Mouse (Mus musculus): ENCODE data around the gene Eif4g1.

Gene Eif4g1

GRCm38 (mm10) chr16:20725321-20725720 lies 57.2 kb downstream of the Eif4g1 start:
- no peak for DNase-seq (ENCODE audit: low spot score in 2 of 2)

- no peak for DNase-seq (ENCODE audit: low spot score in 2 of 2)
Measured at GRCm38 (mm10) chr16:20725750-20726149, 57.6 kb downstream of the Eif4g1 start.

- no peak for DNase-seq (ENCODE audit: low spot score in 2 of 2)
Measured at GRCm38 (mm10) chr16:20726384-20726783, 58.3 kb downstream of the Eif4g1 start.

- no peak for DNase-seq (ENCODE audit: low spot score in 2 of 2)
Measured at GRCm38 (mm10) chr16:20730293-20730711, 62.2 kb downstream of the Eif4g1 start.

GRCm38 (mm10) chr16:20731688-20732087 lies 63.6 kb downstream of the Eif4g1 start:
- DNase-seq (ENCODE audit: low spot score in 2 of 2) = peak; percentile 54 to 63

GRCm38 (mm10) chr16:20732251-20732924 lies 64.3 kb downstream of the Eif4g1 start:
- DNase-seq (ENCODE audit: low spot score in 2 of 2) = peak; percentile 29 to 33

GRCm38 (mm10) chr16:20732925-20733730 lies 65.0 kb downstream of the Eif4g1 start, which contains the start of gene Chrd:
Gene Chrd (plus strand): TSS chr16:20733127.
- DNase-seq (ENCODE audit: low spot score in 2 of 2) = peak; percentile 56 to 59

GRCm38 (mm10) chr16:20733731-20734730 lies 65.9 kb downstream of the Eif4g1 start, which contains the start of gene Thpo:
Gene Thpo (minus strand): TSS chr16:20734511.
- no peak for DNase-seq (ENCODE audit: low spot score in 2 of 2)

GRCm38 (mm10) chr16:20735651-20736050 lies 67.5 kb downstream of the Eif4g1 start:
- no peak for DNase-seq (ENCODE audit: low spot score in 2 of 2)

GRCm38 (mm10) chr16:20736168-20736567 lies 68.1 kb downstream of the Eif4g1 start:
- no peak for DNase-seq (ENCODE audit: low spot score in 2 of 2)

- DNase-seq (ENCODE audit: low spot score in 2 of 2) = no peak
Measured at GRCm38 (mm10) chr16:20736823-20737222, 68.7 kb downstream of the Eif4g1 start.

GRCm38 (mm10) chr16:20739845-20740244 lies 71.7 kb downstream of the Eif4g1 start:
- DNase-seq (ENCODE audit: low spot score in 2 of 2) = no peak
